Mouse (Mus musculus) intestine, embryonic 16.5 days (tissue): ENCODE results near the gene Xlr5c. TPM values are rescaled to one million over a fixed set of nuclear protein-coding genes. Genes with fewer than 3 reads are reported as not detected.
"Not testable (repeated sequence)": the region's sequence is repeated elsewhere in the genome, so short reads cannot be mapped to it uniquely, and the experiment has no call there.

Source experiments
- ATAC-seq: fragments of 200-750 bp; cut with Nextera tagmentation; 2 replicates; pipeline ENCODE4 v1.8.0; 2017; ENCODE audit warnings: moderate TSS enrichment, moderate library complexity
- H3K27ac ChIP-seq: fragments of 300-500 bp; sonication (generic); 2 replicates; pipeline ENCODE4 v1.5.1; 2014; ENCODE audit warnings: mild to moderate bottlenecking, low read length
- H3K27me3 ChIP-seq: fragments of 300-500 bp; sonication (generic); replicated peaks from 2 replicates; pipeline ENCODE4 v1.6.1; 2014; ENCODE audit warnings: low read length, control low read depth, mixed read lengths; ENCODE audit not compliant: control insufficient read depth, insufficient read depth
- H3K36me3 ChIP-seq: fragments of 300-500 bp; sonication (generic); 2 replicates; pipeline ENCODE4 v1.6.1; 2014; ENCODE audit warnings: low read length, control low read depth; ENCODE audit not compliant: control insufficient read depth, insufficient read depth
- H3K4me1 ChIP-seq: fragments of 300-500 bp; sonication (generic); 2 replicates; pipeline ENCODE4 v1.6.1; 2014; ENCODE audit warnings: low read length, control low read depth, mixed read lengths; ENCODE audit not compliant: control insufficient read depth, insufficient read depth
- H3K4me2 ChIP-seq: fragments of 300-500 bp; sonication (generic); 2 replicates; pipeline ENCODE4 v1.6.1; 2014; ENCODE audit warnings: low read depth, low read length, control low read depth
- H3K4me3 ChIP-seq: fragments of 300-500 bp; sonication (generic); 2 replicates; pipeline ENCODE4 v1.5.1; 2014; ENCODE audit warnings: mild to moderate bottlenecking, low read length
- H3K9ac ChIP-seq: fragments of 300-500 bp; sonication (generic); 2 replicates; pipeline ENCODE4 v1.6.1; 2014; ENCODE audit warnings: low read depth, low read length
- H3K9me3 ChIP-seq: fragments of 300-500 bp; sonication (generic); 2 replicates; pipeline ENCODE4 v1.6.1; 2016; ENCODE audit warnings: low read length, control low read depth; ENCODE audit not compliant: control insufficient read depth
- WGBS: fragments of 180-500 bp; shearing (Covaris S2); extraction: QIAGEN DNeasy Blood & Tissue Kit; methylation state at CpG from one replicate; pipeline ENCODE4 v1.1.7; 2014; 5-methylcytosine and 5-hydroxymethylcytosine counted together
- polyA plus RNA-seq: library from polyadenylated mRNA; unstranded; fragments of >200 nt; fragmentation: Nextera tagmentation; extraction: Ambion mirVana; gene quantifications from 2 replicates; pipeline ENCODE4 v1.2.1, GENCODE M21; 2015

Xlr5c gene
- 0.26 TPM in 1 of 2 replicates, not detected in the other for polyA plus RNA-seq

DNA sequence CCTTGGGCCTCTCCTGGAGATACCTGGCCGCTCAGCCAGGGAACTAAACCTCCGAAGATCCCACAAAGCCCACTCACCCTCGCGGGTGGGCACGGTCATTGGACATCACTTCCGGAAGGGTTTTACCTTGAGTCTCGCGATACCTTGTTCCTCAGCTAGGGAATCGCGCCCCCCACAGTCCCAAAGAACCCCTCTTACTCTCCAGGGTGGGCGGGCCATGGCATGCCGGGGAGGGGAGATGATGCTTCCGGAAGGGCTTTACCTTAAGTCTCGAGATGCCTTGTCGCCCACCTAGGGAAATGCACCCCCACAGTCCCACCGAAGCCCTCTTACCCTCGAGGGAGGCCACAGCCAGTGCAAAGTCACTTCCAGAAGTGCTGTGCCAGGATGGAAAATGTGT, at the start of gene Xlr5c, which contains the start of gene Xlr5a:
TSS of gene Xlr5c (minus strand) at position 101 of the 400 bp plus-strand sequence.
TSS of gene Xlr5a (minus strand) at position 101 of the 400 bp plus-strand sequence.
- WGBS, result 84% methylated on average over 12 of the region's 17 CpGs
- not testable (repeated sequence) for H3K4me3 ChIP-seq, H3K4me2 ChIP-seq, H3K27ac ChIP-seq, H3K27me3 ChIP-seq, H3K36me3 ChIP-seq, H3K4me1 ChIP-seq, H3K9ac ChIP-seq, H3K9me3 ChIP-seq, ATAC-seq

DNA sequence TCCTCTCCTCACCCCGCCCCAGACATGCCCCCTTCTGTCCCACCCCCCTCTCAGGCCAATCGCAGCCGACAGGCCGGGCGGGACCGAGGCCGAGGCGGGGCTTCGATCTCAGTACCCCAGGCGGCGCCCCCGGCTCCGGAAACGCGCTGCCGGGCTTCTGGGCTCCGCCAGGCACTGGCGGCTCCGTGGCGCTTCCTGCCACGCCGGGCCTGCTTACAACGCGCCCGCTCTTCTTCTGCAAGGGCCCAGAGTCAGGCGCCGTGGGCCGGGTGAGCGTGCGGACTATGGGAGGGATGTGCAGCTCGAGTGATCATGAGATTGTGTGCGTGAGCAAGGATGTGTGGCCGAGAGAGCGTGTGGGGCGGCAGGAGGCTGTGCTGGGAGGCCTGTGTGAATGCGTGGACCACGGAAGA, 49.7 kb upstream of the Xlr5c start, which contains the start of gene Zfp275:
TSS of gene Zfp275 (plus strand) at position 139 of the 413 bp plus-strand sequence.
- peak; percentile 96 for ATAC-seq
- H3K4me2 ChIP-seq, result peak within 1 kb of the TSS; percentile 52
- 0 out of 2 replicates have a peak, but pooled peaks cover 3% of the 10 kb centered on the region for H3K4me1 ChIP-seq
- no peaks in the 10 kb centered on the region for H3K27me3 ChIP-seq
- 15% methylated on average over 37 of the region's 37 CpGs for WGBS
- peak within 1 kb of the TSS; percentile 71 for H3K9ac ChIP-seq
- no peak within 1 kb of the TSS for H3K27ac ChIP-seq
- H3K4me3 ChIP-seq, result peak within 1 kb of the TSS; percentile 58
- no peaks in the 10 kb centered on the region for H3K36me3 ChIP-seq
- no peaks in the 10 kb centered on the region for H3K9me3 ChIP-seq

DNA sequence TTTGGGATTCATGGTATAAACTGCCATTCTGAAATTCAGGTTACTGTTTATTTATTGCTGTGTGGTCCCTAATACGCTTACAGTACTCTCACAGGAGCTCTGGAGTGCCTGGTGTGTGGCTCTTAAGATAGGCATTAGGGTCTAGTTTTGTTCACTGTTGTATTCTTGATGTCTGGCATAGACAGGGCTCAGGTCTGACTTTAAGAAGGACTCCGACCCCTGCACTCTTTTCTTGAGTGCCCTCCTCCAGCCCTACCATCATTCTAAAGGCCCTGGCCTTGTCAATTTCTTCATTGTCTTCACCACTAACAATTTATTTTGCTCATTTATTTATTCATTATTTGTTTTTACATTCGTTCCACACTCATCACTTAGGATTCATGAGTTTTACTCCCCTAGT, 49.3 kb upstream of the Xlr5c start:
- Histone ChIP-seq H3K36me3 (no peaks in the 10 kb centered on the region), H3K4me3 (peak overlapping the region; percentile 58), H3K4me1 (0 out of 2 replicates have a peak, but pooled peaks cover 3% of the 10 kb centered on the region), H3K4me2 (peak overlapping the region; percentile 23; the same call in 1 of the 2 replicates), H3K27ac (no peak overlapping the region), H3K27me3 (no peaks in the 10 kb centered on the region), H3K9me3 (no peaks in the 10 kb centered on the region), H3K9ac (no peak overlapping the region)
- 38% methylated on average over 3 of the region's 3 CpGs for WGBS
- peak; percentile 13; the same call in 1 of the 2 replicates for ATAC-seq

DNA sequence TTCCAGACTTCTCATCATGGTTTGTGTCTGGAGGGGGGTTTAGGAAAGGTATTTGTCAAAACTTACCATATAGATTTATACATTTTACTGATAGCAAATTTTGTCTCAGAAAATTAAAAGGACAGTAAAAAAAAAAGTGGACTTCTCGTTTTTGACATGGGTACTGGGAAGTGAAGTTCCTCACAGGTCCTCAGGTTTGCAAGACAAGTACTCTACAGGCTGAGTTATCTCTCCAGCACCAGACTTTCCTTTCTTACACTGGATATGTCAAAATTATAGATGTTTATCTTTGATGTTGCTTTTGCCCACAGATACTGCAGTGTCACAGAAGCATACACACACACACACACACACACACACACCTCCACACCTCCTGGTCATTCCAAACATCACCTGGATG, 48.7 kb upstream of the Xlr5c start:
- Histone ChIP-seq H3K9ac (no peak overlapping the region), H3K4me3 (no peak overlapping the region), H3K36me3 (no peaks in the 10 kb centered on the region), H3K4me1 (0 out of 2 replicates have a peak, but pooled peaks cover 3% of the 10 kb centered on the region), H3K27ac (no peak overlapping the region), H3K27me3 (no peaks in the 10 kb centered on the region), H3K9me3 (no peaks in the 10 kb centered on the region), H3K4me2 (no peak overlapping the region)
- 67% methylated on average over 1 of the region's 1 CpGs for WGBS
- no peak for ATAC-seq

DNA sequence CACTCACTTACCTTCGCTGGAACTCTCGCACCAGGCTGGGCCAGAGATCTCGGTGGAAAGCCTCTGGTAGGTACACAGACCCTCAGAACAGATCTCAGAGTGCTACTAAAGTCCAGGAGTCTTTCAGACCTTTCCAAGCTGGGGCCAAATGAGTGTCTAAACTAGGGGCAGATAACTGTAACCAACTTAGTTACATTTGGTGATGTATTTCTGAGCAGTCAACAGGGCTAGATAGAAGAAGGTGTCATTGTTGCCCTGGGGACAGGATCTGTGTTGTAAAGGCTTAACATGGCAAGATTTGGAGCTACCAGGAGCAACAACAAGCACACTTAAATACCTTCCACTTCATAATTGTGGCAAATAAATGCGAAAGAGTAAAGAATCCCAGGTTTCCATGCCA, 44.0 kb upstream of the Xlr5c start, which contains the start of gene Gm45015:
TSS of gene Gm45015 (minus strand) at position 101 of the 400 bp plus-strand sequence.
- Histone ChIP-seq H3K4me1 (no peaks in the 10 kb centered on the region), H3K36me3 (no peaks in the 10 kb centered on the region), H3K9me3 (no peaks in the 10 kb centered on the region), H3K4me3 (no peak within 1 kb of the TSS), H3K27me3 (no peaks in the 10 kb centered on the region), H3K4me2 (no peak within 1 kb of the TSS), H3K27ac (no peak within 1 kb of the TSS), H3K9ac (no peak within 1 kb of the TSS)
- WGBS, result 88% methylated on average over 4 of the region's 4 CpGs
- no peak for ATAC-seq

DNA sequence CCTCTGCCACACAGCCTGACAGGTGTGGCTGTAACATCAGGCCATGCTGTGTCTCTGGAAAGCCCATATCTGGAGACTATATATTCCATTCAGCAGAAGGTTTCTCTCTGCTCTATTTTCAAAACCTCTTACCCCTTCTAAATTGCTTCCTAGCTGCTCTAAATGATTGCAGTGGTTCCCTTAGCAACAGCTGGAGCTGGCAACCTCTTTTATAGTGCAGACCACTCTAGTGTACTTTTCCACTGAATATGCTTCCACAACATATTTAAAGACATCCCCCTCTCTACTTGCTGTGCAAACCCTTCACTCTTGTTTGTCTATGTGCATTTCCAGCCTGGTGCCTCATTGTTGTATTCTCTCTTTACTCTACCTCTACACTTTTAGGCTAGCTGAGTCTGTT, 40.8 kb upstream of the Xlr5c start:
- ATAC-seq, result no peak
- Histone ChIP-seq H3K27ac (no peak overlapping the region), H3K4me1 (no peaks in the 10 kb centered on the region), H3K27me3 (no peaks in the 10 kb centered on the region), H3K9ac (no peak overlapping the region), H3K9me3 (no peaks in the 10 kb centered on the region), H3K4me3 (no peak overlapping the region), H3K36me3 (no peaks in the 10 kb centered on the region), H3K4me2 (no peak overlapping the region)

DNA sequence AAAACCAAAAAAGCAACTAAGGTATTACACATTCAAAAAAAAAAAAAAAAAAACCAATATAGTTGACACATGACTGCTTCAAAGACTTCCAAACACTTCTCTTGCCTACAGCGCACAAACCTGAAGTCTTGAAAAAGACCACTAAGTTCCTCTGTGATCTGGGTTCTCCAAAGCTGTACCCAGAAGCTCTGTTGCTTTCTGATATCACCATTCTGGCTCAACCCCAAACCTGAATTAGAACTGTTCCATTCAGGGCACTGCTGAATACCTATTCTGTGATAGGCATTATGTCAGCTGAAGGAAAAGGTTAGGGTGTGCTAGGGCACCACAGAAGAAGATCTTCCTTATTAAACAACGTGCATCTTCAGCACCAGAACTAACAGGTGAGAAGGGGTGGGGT, 34.4 kb upstream of the Xlr5c start:
- Histone ChIP-seq H3K4me1 (no peaks in the 10 kb centered on the region), H3K4me2 (no peak overlapping the region), H3K27me3 (no peaks in the 10 kb centered on the region), H3K4me3 (no peak overlapping the region), H3K36me3 (no peaks in the 10 kb centered on the region), H3K27ac (no peak overlapping the region), H3K9ac (no peak overlapping the region), H3K9me3 (no peaks in the 10 kb centered on the region)
- WGBS, result 69% methylated on average over 2 of the region's 2 CpGs
- ATAC-seq, result no peak

DNA sequence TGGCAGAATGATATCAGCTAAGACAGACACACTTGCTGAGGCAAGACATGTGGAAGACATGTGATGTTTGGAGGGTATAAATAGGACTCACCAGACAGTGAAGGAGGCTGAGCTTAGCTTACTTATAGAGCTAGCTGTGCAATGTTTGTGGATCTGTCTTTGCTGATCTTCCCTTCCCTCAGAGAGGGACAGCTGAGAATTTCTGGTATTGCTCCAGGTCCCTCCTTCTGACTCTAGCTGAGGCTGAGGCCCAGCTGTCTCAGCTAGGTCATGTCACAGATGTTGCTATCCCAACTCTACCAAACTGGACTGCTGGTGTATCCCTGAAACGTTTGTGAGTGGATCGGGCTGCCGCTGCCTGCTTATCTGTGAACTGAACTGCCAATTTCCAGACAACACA, 28.3 kb upstream of the Xlr5c start:
- Histone ChIP-seq H3K9me3 (no peaks in the 10 kb centered on the region), H3K36me3 (no peaks in the 10 kb centered on the region), H3K4me2 (no peak overlapping the region), H3K9ac (no peak overlapping the region), H3K4me3 (no peak overlapping the region), H3K27me3 (no peaks in the 10 kb centered on the region), H3K27ac (no peak overlapping the region), H3K4me1 (no peaks in the 10 kb centered on the region)
- 69% methylated on average over 3 of the region's 3 CpGs for WGBS
- ATAC-seq, result no peak

DNA sequence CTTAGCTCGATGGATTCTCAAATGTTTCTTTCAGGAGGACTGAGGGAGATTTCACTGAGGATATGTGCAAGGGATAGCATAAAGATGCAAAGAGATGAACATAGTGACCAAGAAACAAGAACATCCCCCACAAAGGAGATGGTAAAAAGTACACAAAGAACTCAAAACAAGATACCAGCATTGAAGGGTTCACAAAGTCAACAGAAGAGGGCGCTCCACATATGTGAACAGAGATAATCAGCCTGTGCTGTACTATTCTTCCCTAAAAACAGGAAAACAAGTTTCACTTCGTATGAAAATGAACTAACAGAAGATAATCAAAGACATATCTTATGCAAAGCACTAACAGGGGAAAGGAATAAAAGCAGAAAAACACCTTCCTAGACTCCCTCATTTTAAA, 19.7 kb upstream of the Xlr5c start:
- Histone ChIP-seq H3K4me2 (no peak overlapping the region), H3K9me3 (no peaks in the 10 kb centered on the region), H3K9ac (no peak overlapping the region), H3K27ac (no peak overlapping the region), H3K4me3 (no peak overlapping the region), H3K36me3 (no peaks in the 10 kb centered on the region), H3K27me3 (no peaks in the 10 kb centered on the region), H3K4me1 (no peaks in the 10 kb centered on the region)
- WGBS, result 40% methylated on average over 3 of the region's 3 CpGs
- ATAC-seq, result no peak

DNA sequence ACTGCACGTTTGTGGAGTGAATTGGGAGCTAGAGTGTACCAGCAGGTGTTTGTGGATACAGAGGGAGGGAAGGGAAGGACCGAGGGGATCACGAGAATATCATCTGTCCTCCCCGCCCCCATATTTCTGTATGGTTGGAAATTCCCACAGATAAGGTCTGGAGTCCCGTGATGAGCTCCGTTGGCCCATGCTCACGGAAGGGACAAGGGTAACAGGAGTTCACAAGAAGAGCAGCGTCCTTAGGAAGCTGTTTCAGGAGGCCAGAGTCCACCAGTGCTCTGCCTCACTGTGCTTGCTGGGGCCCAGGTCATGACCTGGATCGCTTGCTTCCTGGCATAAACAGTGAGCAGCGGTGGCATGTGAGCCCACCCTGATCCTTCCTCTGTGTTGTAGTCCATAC, 3.0 kb upstream of the Xlr5c start:
- 27% methylated on average over 7 of the region's 10 CpGs for WGBS
- not testable (repeated sequence) for H3K27me3 ChIP-seq, H3K4me1 ChIP-seq, H3K9me3 ChIP-seq, H3K27ac ChIP-seq, H3K4me2 ChIP-seq, H3K9ac ChIP-seq, ATAC-seq, H3K4me3 ChIP-seq, H3K36me3 ChIP-seq
